Mouse (Mus musculus) cortical plate, adult 2 months (tissue): ENCODE measurements around the gene Dcbld1. TPM values are rescaled to one million over a fixed set of nuclear protein-coding genes. Genes with fewer than 3 reads are reported as not detected.

Experiments used
- H3K27ac ChIP-seq: fragments of 200-500 bp; 2 replicates; pipeline ENCODE4 v1.5.1; 2012; ENCODE audit warnings: low read length, control low read depth, inconsistent platforms; ENCODE audit not compliant: insufficient read depth
- H3K4me1 ChIP-seq: fragments of 200-500 bp; 2 replicates; pipeline ENCODE4 v1.6.1; 2011; ENCODE audit warnings: low read length; ENCODE audit not compliant: control insufficient read depth, insufficient read depth
- H3K4me3 ChIP-seq: fragments of 200-500 bp; 2 replicates; pipeline ENCODE4 v1.5.1; 2011; ENCODE audit warnings: mild to moderate bottlenecking, low read length, control low read depth; ENCODE audit not compliant: insufficient read depth
- CTCF ChIP-seq: fragments of 200-500 bp; IDR thresholded peaks from 2 replicates; pipeline ENCODE4 v1.5.1; 2011; ENCODE audit warnings: mild to moderate bottlenecking, control low read depth, low read length; ENCODE audit not compliant: insufficient read depth; ENCODE audit errors: extremely low read depth
- POLR2A ChIP-seq: fragments of 200-500 bp; IDR thresholded peaks from 2 replicates; pipeline ENCODE4 v1.6.1; 2011; ENCODE audit warnings: mild to moderate bottlenecking, low read length, control low read depth; ENCODE audit not compliant: insufficient read depth; ENCODE audit errors: extremely low read depth
- polyA plus RNA-seq: library from polyadenylated mRNA; depleted of rRNA; stranded (reverse); fragments of >200 nt; gene quantifications from 2 replicates; pipeline ENCODE4 v1.2.3, GENCODE M21; 2012; rRNA removed

The Dcbld1 gene
- polyA plus RNA-seq, 1 experiment: 5.7 TPM

DNA sequence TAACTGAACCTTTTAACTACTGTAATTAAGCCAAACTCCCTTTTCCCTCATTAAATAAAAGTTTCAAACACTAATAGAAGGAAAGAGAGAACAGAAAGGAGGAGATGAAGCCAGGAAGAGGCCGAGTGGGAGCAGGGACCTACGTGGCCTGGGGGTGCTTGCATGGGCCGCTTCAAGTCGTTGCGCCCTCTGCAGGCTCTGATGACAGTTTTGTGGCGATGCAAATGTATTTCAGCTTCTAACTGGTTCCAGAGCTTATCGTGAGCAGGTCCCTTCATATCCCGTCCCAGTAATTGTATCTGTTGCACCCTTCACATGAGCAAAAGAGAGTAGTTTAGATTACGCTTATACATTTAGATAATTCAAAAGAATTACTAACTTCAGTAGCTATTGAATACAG is 119.8 kb downstream of the Dcbld1 start:
- no peak for TF ChIP-seq CTCF
- TF ChIP-seq POLR2A: no peak
- Histone ChIP-seq H3K4me1 (no peaks in the 10 kb centered on the region), H3K27ac (no peak overlapping the region), H3K4me3 (no peak overlapping the region)

DNA sequence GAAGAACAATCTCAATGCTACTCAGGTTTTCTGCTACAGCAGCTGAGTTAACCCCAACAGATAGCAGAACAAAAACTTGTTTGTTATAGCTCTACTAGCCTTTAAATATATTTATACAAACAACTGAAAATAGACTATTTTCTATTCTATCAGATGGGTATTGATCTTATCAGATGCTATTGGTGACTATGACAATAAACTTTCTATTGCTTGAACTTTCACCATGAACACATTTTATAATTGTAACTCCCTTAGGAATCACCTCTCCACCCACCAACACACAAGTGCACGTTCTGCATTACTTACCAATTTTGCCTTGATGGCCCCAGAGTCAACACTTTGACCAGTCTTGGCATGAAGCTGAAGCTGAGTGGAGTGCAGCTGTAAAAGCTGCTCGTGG is 125.0 kb downstream of the Dcbld1 start, which contains the start of gene Gm26741:
TSS of gene Gm26741 (plus strand) at position 301 of the 400 bp plus-strand sequence.
- H3K4me1 ChIP-seq: peaks cover 3% of the 10 kb centered on the region; the same call in 1 of the 2 replicates
- TF ChIP-seq POLR2A (no peak), CTCF (no peak)
- H3K27ac ChIP-seq: no peak within 1 kb of the TSS
- no peak within 1 kb of the TSS for H3K4me3 ChIP-seq

DNA sequence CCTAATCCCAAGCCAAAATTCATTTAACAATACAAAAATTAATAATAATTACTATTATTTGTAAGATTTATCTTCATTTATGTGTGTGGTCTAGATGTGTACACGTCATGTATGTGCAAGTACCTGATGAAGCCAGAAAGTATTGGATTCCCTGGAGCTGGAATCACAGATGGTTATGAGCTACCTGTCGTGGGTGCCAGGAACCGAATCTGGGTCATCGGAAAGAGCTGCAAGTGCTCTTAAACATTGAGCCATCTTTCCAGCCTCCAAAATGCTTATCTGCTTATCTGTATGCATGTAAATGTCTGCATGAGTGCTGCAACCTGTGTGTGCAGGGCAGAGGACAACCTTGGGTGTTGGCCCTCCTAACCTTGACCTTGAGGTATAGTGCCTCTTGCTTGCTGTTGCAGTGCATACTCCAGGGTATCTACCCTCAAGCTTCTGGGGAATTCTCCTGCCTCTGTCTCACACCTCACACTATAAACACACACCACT is 126.9 kb downstream of the Dcbld1 start:
- Histone ChIP-seq H3K4me3 (no peak overlapping the region), H3K4me1 (peaks cover 3% of the 10 kb centered on the region; the same call in 1 of the 2 replicates), H3K27ac (no peak overlapping the region)
- TF ChIP-seq CTCF (no peak), POLR2A (no peak)

DNA sequence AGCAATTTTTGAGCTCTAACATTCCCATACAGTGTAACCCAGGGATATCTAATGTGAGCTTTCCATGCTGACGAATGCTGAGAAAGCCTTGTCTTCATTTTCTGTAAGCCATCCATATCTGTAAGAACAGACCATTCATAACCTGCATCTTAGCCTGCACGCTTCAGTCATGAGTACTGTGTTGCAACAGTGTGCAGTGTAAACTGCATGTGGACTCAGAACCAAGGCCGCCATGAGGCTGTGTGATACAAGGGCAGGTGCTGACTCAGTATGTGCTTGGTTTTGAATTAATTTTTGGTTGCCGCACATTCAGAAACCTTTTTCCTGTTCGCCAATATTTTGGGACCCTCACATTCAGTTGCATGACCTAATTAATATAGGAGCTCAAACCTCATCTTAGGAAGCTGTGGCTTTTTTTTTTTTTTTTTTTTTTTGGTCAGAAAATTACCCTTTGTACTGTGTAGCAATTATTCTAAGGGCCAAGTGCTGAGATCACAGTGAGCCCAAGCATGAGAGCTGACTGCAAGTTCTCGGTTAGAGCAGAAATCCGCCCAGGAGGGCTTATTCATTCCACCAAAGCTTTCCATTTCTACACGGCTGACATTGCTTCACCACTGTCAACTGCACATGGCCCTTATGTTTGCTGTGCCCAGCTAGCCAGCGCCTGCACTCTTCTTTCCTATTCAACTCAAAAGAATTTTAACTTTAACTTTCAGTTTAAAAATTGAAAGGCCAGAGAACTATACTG is 127.6 kb downstream of the Dcbld1 start:
- TF ChIP-seq POLR2A: no peak
- no peak for TF ChIP-seq CTCF
- Histone ChIP-seq H3K4me3 (no peak overlapping the region), H3K4me1 (peaks cover 3% of the 10 kb centered on the region; the same call in 1 of the 2 replicates), H3K27ac (no peak overlapping the region)

DNA sequence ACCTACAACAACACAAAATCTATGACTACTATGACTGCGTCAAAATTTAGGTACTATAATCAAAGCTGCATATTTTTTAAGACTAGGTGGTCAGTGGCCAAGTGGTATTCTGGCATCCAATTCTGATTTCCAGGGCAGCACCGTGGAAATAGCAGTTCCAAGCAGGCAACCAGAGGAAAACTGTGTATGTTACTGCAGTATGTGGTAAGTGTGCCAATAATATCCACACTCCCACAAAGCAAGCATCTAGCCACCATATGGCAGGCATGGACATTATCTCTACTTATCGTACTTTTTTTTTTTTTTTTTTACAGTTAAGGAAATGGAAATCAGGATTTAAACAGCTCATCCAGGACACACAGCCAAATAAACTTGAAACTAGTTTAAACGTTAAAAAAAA is 135.0 kb downstream of the Dcbld1 start:
- Histone ChIP-seq H3K4me1 (no peaks in the 10 kb centered on the region), H3K27ac (no peak overlapping the region), H3K4me3 (no peak overlapping the region)
- TF ChIP-seq POLR2A (no peak), CTCF (no peak)

Other genes with a start within 250 kb of the Dcbld1 start
- gene Vgll2, start 211.1 kb upstream of the Dcbld1 start, polyA plus RNA-seq: 0.10 and 0.23 TPM in 2 replicates
- gene Ros1, start 38.4 kb upstream of the Dcbld1 start, polyA plus RNA-seq: not detected in 2 replicates
- not detected in 2 replicates for gene Gm26741, start 125.1 kb downstream of the Dcbld1 start, polyA plus RNA-seq
- gene Gopc, start 148.5 kb downstream of the Dcbld1 start, polyA plus RNA-seq: 22.8 and 23.8 TPM in 2 replicates
- 0.08 TPM in 1 of 2 replicates, not detected in the other for gene Nepn, start 155.4 kb downstream of the Dcbld1 start, polyA plus RNA-seq
- gene Nus1, start 183.9 kb downstream of the Dcbld1 start, polyA plus RNA-seq: 32.3 and 32.5 TPM in 2 replicates